Mouse (Mus musculus) cortical plate, adult 2 months (tissue): ENCODE data around the gene Kncn.

Experiments used
- CTCF ChIP-seq: fragments of 200-500 bp; IDR thresholded peaks from 2 replicates; pipeline ENCODE4 v1.5.1; 2011; ENCODE audit warnings: mild to moderate bottlenecking, control low read depth, low read length; ENCODE audit not compliant: insufficient read depth; ENCODE audit errors: extremely low read depth
- POLR2A ChIP-seq: fragments of 200-500 bp; IDR thresholded peaks from 2 replicates; pipeline ENCODE4 v1.6.1; 2011; ENCODE audit warnings: mild to moderate bottlenecking, low read length, control low read depth; ENCODE audit not compliant: insufficient read depth; ENCODE audit errors: extremely low read depth

- TF ChIP-seq CTCF: no peak
- no peak for TF ChIP-seq POLR2A
Observed at GRCm38 (mm10) chr4:115935835-115936581, 51.8 kb downstream of the Kncn start.
